Mouse (Mus musculus): ENCODE data around the gene Myg1. TPM values are rescaled to one million over a fixed set of nuclear protein-coding genes. Genes with fewer than 3 reads are reported as not detected.

Gene Myg1
- polyA plus RNA-seq, 1 experiment from 2014 or later, result 134 TPM

DNA sequence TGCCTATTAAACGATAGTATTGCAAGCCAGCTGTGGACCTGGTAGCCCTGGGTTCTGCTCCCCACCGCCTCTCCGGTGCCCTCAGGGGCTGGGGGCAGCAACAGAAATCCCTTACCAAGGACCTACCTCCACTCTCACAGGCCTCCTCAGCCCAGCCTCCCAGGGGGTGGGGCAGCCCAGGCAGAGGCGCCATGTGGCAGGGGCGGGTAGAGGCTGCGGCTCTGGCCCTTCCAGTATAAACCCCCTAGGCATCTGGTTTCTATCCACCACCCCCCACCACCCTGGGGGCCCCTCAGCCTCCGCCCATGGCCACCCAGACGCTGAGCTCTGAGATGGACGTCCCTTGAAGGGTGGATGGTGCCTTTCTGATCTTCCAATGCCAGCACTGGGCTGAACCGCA, 39.2 kb downstream of the Myg1 start:
- Histone ChIP-seq H3K4me1 (peaks cover 30% of the 10 kb centered on the region), H3K27me3 (ENCODE audit: low read depth, poor library complexity, severe bottlenecking) (peaks cover 83% of the 10 kb centered on the region), H3K9me3 (replicated peaks) (no peaks in the 10 kb centered on the region), H3K27ac (replicated peaks) (peak overlapping the region; percentile 53; the same call in 1 of the 2 replicates), H3K36me3 (no peaks in the 10 kb centered on the region), H3K4me3 (no peak overlapping the region; the same call in 1 of the 2 replicates)
- WGBS, result 9% methylated on average over 10 of the region's 10 CpGs
- no peak for DNase-seq (ENCODE audit: low spot score)

DNA sequence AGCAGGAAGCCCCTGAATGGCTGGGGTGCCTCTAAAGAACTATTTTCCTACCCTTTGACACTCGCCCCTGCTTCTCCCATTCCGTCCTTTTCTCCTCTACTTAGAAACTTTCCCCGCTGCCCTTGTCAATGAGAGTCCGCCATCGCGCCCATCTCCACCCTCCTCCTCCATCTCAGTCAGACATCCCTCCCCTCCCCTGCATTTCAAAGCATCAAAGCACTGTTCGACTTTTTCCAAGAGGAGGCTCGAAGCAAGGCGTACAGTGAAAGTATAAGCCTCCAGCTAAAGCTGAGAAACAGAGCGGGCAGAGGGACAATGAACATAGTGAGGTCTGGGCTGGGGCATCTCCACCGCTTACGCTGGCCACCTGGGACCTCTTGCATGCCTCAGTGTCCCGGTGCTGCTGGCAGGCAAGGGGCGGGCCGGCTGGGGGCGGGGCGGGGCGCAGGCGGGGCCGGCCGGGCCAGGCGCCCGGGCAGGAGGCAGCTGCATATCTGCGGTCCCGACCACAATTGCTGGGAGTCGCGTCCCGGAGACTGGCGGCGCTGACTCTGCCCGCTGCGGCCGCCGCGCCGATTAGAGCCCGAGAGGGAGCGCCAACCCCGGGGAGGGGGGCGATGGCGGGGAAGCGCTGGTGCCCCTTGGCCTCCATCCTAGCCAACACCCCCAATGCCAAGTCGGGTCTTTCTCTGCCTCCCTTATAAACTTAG, 45.1 kb downstream of the Myg1 start:
- WGBS, result under 1% methylated on average over 43 of the region's 43 CpGs
- H3K27ac ChIP-seq (replicated peaks), result peak overlapping the region; percentile 79
- DNase-seq (ENCODE audit: low spot score), result peak; percentile 76
- no peaks in the 10 kb centered on the region for H3K9me3 ChIP-seq (replicated peaks)
- H3K36me3 ChIP-seq, result no peaks in the 10 kb centered on the region
- peaks cover 49% of the 10 kb centered on the region for H3K27me3 ChIP-seq (ENCODE audit: low read depth, poor library complexity, severe bottlenecking)
- peak overlapping the region; percentile 72 for H3K4me3 ChIP-seq
- peaks cover 23% of the 10 kb centered on the region for H3K4me1 ChIP-seq

DNA sequence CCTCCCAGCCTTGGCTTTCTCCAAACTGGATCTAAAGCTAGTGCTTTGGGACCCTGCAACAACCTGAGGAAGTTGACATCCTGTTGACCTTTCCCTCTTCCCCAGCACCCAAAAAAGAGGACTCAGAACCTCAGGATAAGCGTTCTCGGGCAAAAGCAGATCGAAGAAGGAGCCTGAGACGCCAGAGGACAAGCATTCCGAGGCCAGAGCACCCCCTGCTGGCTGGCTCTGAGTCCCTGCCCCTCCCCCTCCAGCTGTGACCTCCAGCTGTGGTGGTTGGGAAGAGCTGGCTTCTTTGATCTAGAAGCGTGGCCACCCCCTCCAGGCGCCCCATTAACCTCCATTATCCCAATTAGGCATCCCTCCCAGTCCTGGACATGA, 45.6 kb downstream of the Myg1 start:
- peak overlapping the region; percentile 72 for H3K4me3 ChIP-seq
- H3K9me3 ChIP-seq (replicated peaks), result no peaks in the 10 kb centered on the region
- H3K4me1 ChIP-seq, result peaks cover 23% of the 10 kb centered on the region
- H3K36me3 ChIP-seq, result no peaks in the 10 kb centered on the region
- DNase-seq (ENCODE audit: low spot score), result peak; percentile 85
- WGBS, result under 1% methylated on average over 7 of the region's 7 CpGs
- peaks cover 43% of the 10 kb centered on the region for H3K27me3 ChIP-seq (ENCODE audit: low read depth, poor library complexity, severe bottlenecking)
- peak overlapping the region; percentile 79 for H3K27ac ChIP-seq (replicated peaks)

DNA sequence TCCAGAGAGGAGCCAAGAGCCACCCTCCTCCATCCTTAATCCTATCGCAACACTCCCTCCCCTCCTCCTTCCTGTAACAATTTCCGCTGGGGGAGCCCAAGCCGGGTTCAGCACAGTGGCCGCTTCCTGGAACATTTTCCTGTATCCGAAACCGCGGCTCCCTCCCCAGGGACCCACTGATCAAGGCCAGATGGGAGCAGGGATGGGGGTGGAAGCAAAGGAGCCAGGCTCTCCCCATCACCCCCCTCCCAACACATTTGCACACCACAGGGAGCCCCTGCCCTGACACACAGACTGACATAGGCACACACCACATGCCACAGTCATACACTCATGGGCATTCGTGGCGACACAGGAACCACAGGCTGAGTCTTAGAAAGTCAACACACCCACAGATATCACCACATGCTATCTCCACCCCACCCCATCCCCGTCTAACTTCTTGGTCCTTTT, 46.3 kb downstream of the Myg1 start:
- H3K27me3 ChIP-seq (ENCODE audit: low read depth, poor library complexity, severe bottlenecking), result peaks cover 40% of the 10 kb centered on the region
- DNase-seq (ENCODE audit: low spot score), result peak; percentile 29
- H3K27ac ChIP-seq (replicated peaks), result 0 out of 2 replicates have a peak overlapping the region, but pooled peaks have one; percentile 7
- H3K4me1 ChIP-seq, result peaks cover 23% of the 10 kb centered on the region
- peak overlapping the region; percentile 72 for H3K4me3 ChIP-seq
- no peaks in the 10 kb centered on the region for H3K9me3 ChIP-seq (replicated peaks)
- H3K36me3 ChIP-seq, result no peaks in the 10 kb centered on the region
- 6% methylated on average over 10 of the region's 10 CpGs for WGBS

DNA sequence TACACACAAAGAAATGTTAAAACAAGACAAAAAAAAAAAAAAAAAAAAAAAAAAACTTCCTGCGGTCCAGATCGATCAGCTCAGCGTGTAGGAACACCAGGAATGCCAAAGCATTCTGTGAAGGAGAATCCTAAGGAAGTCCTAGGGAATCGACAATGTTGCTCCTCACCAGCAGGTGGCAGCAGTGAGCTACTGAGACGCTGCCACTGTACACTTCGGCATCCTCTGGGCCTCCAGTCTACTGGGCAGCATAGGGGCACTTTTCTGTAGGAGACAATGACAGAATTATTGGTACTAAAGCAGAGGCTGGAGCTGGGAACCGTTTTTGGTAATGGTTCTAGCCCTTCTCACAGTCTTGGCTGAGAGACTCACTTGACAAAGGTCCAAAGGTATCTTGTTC, 50.1 kb downstream of the Myg1 start:
- Histone ChIP-seq H3K27me3 (ENCODE audit: low read depth, poor library complexity, severe bottlenecking) (peaks cover 18% of the 10 kb centered on the region), H3K4me3 (no peak overlapping the region), H3K36me3 (no peaks in the 10 kb centered on the region), H3K4me1 (peaks cover 15% of the 10 kb centered on the region), H3K9me3 (replicated peaks) (no peaks in the 10 kb centered on the region), H3K27ac (replicated peaks) (no peak overlapping the region)
- WGBS, result 4% methylated on average over 7 of the region's 7 CpGs
- DNase-seq (ENCODE audit: low spot score), result peak; percentile 84

DNA sequence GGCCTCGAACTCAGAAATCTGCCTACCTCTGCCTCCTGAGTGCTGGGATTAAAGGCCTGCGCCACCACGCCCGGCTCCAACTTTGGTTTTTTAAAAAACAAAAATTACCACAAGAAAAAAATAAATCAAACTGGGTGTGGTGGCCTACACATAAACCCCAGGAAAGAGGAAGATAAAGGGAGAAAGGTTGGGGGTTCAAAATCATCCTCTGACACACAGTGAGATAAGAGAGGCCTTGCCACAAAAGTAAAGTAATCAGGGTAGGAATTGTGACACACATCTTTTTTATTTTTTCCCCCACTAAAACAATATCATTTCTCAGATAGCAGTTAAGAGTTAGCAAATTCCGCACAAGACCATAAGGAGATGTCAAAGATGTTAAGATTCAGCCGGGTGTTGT, 52.2 kb downstream of the Myg1 start:
- Histone ChIP-seq H3K4me3 (no peak overlapping the region), H3K4me1 (no peaks in the 10 kb centered on the region), H3K36me3 (no peaks in the 10 kb centered on the region), H3K27me3 (ENCODE audit: low read depth, poor library complexity, severe bottlenecking) (0 out of 2 replicates have a peak, but pooled peaks cover 3% of the 10 kb centered on the region), H3K27ac (replicated peaks) (no peak overlapping the region), H3K9me3 (replicated peaks) (no peaks in the 10 kb centered on the region)
- 91% methylated on average over 6 of the region's 6 CpGs for WGBS
- DNase-seq (ENCODE audit: low spot score), result no peak

DNA sequence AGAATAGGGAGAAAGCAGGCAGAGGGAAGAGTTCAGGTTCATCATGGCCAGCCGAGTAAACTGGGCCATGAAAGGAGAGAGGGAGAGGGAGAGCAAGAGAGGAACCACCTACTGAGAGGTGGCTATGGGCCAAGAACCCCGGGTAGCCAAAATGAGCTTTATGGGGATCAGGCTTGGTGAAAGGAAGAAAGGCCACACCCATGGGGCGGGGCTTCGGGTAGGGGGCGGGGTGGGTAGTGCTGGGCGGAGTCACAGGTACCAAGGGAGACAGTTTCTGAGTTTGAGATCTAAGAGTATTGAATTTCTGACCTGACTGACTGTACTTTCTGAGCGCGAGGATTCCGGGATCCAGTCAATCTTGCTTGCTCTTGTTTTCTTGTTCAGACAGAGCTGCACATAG, 55.1 kb downstream of the Myg1 start:
- Histone ChIP-seq H3K27ac (replicated peaks) (no peak overlapping the region), H3K27me3 (ENCODE audit: low read depth, poor library complexity, severe bottlenecking) (peaks cover 22% of the 10 kb centered on the region), H3K4me3 (no peak overlapping the region), H3K4me1 (no peaks in the 10 kb centered on the region), H3K36me3 (no peaks in the 10 kb centered on the region), H3K9me3 (replicated peaks) (no peaks in the 10 kb centered on the region)
- 54% methylated on average over 9 of the region's 9 CpGs for WGBS
- no peak for DNase-seq (ENCODE audit: low spot score)

Other genes with a start within 250 kb of the Myg1 start
- gene Tns2, start 231.3 kb upstream of the Myg1 start, polyA plus RNA-seq (2016; fragmentation: Nextera tagmentation; extraction: Ambion mirVana), result 8.9 and 9.4 TPM in 2 replicates
- gene Spryd3, start 195.5 kb upstream of the Myg1 start, polyA plus RNA-seq (2016; fragmentation: Nextera tagmentation; extraction: Ambion mirVana), result 13.7 and 15.5 TPM in 2 replicates
- 0.32 and 0.38 TPM in 2 replicates for gene Igfbp6, start 187.3 kb upstream of the Myg1 start, polyA plus RNA-seq (2016; fragmentation: Nextera tagmentation; extraction: Ambion mirVana)
- 0.14 and 0.20 TPM in 2 replicates for gene Soat2, start 181.2 kb upstream of the Myg1 start, polyA plus RNA-seq (2016; fragmentation: Nextera tagmentation; extraction: Ambion mirVana)
- gene Zfp740, start 128.5 kb upstream of the Myg1 start, polyA plus RNA-seq (2016; fragmentation: Nextera tagmentation; extraction: Ambion mirVana), result 63.0 and 72.4 TPM in 2 replicates
- 32.8 and 38.8 TPM in 2 replicates for gene Csad, start 127.0 kb upstream of the Myg1 start, polyA plus RNA-seq (2016; fragmentation: Nextera tagmentation; extraction: Ambion mirVana)
- gene Itgb7, start 99.8 kb upstream of the Myg1 start, polyA plus RNA-seq (2016; fragmentation: Nextera tagmentation; extraction: Ambion mirVana), result 0.31 and 0.56 TPM in 2 replicates
- 14.3 and 16.2 TPM in 2 replicates for gene Rarg, start 74.2 kb upstream of the Myg1 start, polyA plus RNA-seq (2016; fragmentation: Nextera tagmentation; extraction: Ambion mirVana)
- 0.35 and 0.41 TPM in 2 replicates for gene Gm9918, start 61.1 kb upstream of the Myg1 start, polyA plus RNA-seq (2016; fragmentation: Nextera tagmentation; extraction: Ambion mirVana)
- gene Mfsd5, start 52.3 kb upstream of the Myg1 start, polyA plus RNA-seq (2016; fragmentation: Nextera tagmentation; extraction: Ambion mirVana), result 59.2 and 63.2 TPM in 2 replicates
- gene Espl1, start 35.4 kb upstream of the Myg1 start, polyA plus RNA-seq (2016; fragmentation: Nextera tagmentation; extraction: Ambion mirVana), result 47.4 and 54.4 TPM in 2 replicates
- 335 and 345 TPM in 2 replicates for gene Pfdn5, start 5.6 kb upstream of the Myg1 start, polyA plus RNA-seq (2016; fragmentation: Nextera tagmentation; extraction: Ambion mirVana)
- gene Aaas, start 19.1 kb downstream of the Myg1 start, polyA plus RNA-seq (2016; fragmentation: Nextera tagmentation; extraction: Ambion mirVana), result 115 and 128 TPM in 2 replicates
- gene Sp7, start 35.5 kb downstream of the Myg1 start, polyA plus RNA-seq (2016; fragmentation: Nextera tagmentation; extraction: Ambion mirVana), result 0.59 and 0.66 TPM in 2 replicates
- 7.9 and 8.9 TPM in 2 replicates for gene Sp1, start 74.4 kb downstream of the Myg1 start, polyA plus RNA-seq (2016; fragmentation: Nextera tagmentation; extraction: Ambion mirVana)
- 0.10 and 0.50 TPM in 2 replicates for gene Amhr2, start 113.7 kb downstream of the Myg1 start, polyA plus RNA-seq (2016; fragmentation: Nextera tagmentation; extraction: Ambion mirVana)
- gene Prr13, start 127.3 kb downstream of the Myg1 start, polyA plus RNA-seq (2016; fragmentation: Nextera tagmentation; extraction: Ambion mirVana), result 75.7 and 82.3 TPM in 2 replicates
- gene Pcbp2, start 138.8 kb downstream of the Myg1 start, polyA plus RNA-seq (2016; fragmentation: Nextera tagmentation; extraction: Ambion mirVana), result 194 and 201 TPM in 2 replicates
- gene Gm10337, start 172.0 kb downstream of the Myg1 start, polyA plus RNA-seq (2016; fragmentation: Nextera tagmentation; extraction: Ambion mirVana), result 3.5 TPM in 1 of 2 replicates, not detected in the other
- gene Map3k12, start 185.4 kb downstream of the Myg1 start, polyA plus RNA-seq (2016; fragmentation: Nextera tagmentation; extraction: Ambion mirVana), result 23.4 and 31.8 TPM in 2 replicates
- 133 and 143 TPM in 2 replicates for gene Tarbp2, start 186.5 kb downstream of the Myg1 start, polyA plus RNA-seq (2016; fragmentation: Nextera tagmentation; extraction: Ambion mirVana)
- gene Npff, start 193.2 kb downstream of the Myg1 start, polyA plus RNA-seq (2016; fragmentation: Nextera tagmentation; extraction: Ambion mirVana), result 2.0 and 2.9 TPM in 2 replicates